In the genomic region with DNA sequence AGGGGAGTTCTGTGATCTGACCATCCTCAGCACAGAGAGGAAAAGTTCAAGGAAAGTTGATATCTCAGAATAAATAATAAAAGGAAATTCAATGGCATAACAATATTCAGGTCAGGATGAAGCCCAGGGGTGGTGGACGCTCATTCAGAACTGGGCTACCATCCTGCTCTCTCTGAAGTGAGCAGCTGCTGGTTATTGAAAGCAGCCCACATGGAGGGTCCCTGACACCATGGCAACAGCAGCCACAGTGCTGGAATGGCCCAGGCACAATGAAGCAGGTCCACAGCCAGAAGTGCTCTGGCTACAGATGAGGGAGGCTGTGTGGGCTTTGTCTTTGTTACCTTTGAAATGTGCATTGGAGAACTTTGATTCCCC, we compare ENCODE assay signal across 11 mouse cellular contexts. TPM values are rescaled to one million over a fixed set of nuclear protein-coding genes. Genes with fewer than 3 reads are reported as not detected.
DNase-seq lines count a peak whose midpoint lies in the region; ATAC-seq and TF ChIP-seq lines count a peak whose summit lies in the region.
"Had no signal": no experiment of that assay in that cellular context is flagged by ENCODE, and none has a peak within 500 bp of the region (broad histone marks: within the 10 kb centered on the region; RNA-seq: fewer than 3 reads in every experiment).

No protein-coding gene starts in this region.

- no peak overlapping the region for H3K4me3 ChIP-seq in lung, embryonic 14.5 days (ENCODE audit: low read depth, low read length)
- H3K4me3 ChIP-seq in forebrain, embryonic 14.5 days (ENCODE audit: low read depth, low read length): no peak overlapping the region
- no peak overlapping the region for H3K4me3 ChIP-seq in limb, embryonic 13.5 days
- no peak overlapping the region for H3K4me3 ChIP-seq in stomach, embryonic 14.5 days (ENCODE audit: low read depth, low read length)
- no peak overlapping the region for H3K4me3 ChIP-seq in cerebellum, adult 2 months (replicated peaks; ENCODE audit: insufficient read depth, low read depth, low read length)
- H3K4me3 ChIP-seq: left cerebral cortex, adult 2 months had no signal

- no peaks in the 10 kb centered on the region for H3K36me3 ChIP-seq in lung, embryonic 14.5 days (ENCODE audit: insufficient read depth)
- H3K36me3 ChIP-seq in forebrain, embryonic 14.5 days (ENCODE audit: control insufficient read depth, insufficient read depth, low read length): no peaks in the 10 kb centered on the region
- no peaks in the 10 kb centered on the region for H3K36me3 ChIP-seq in limb, embryonic 13.5 days
- no peaks in the 10 kb centered on the region for H3K36me3 ChIP-seq in stomach, embryonic 14.5 days (ENCODE audit: control insufficient read depth, insufficient read depth, low read length)
- H3K36me3 ChIP-seq: G1E had no signal

- H3K4me1 ChIP-seq in lung, embryonic 14.5 days (ENCODE audit: insufficient read depth): peaks cover 4% of the 10 kb centered on the region; the same call in 1 of the 2 replicates
- peaks cover 17% of the 10 kb centered on the region for H3K4me1 ChIP-seq in forebrain, embryonic 14.5 days (ENCODE audit: control insufficient read depth, insufficient read depth, low read length)
- H3K4me1 ChIP-seq in limb, embryonic 13.5 days: peaks cover 34% of the 10 kb centered on the region
- peaks cover 12% of the 10 kb centered on the region; the same call in 1 of the 2 replicates for H3K4me1 ChIP-seq in stomach, embryonic 14.5 days (ENCODE audit: control insufficient read depth, insufficient read depth, low read length)
- H3K4me1 ChIP-seq in cerebellum, adult 2 months (ENCODE audit: control insufficient read depth, insufficient read depth, low read length): no peaks in the 10 kb centered on the region

- ATAC-seq in lung, embryonic 14.5 days (ENCODE audit: insufficient read depth): peak; percentile 10; the same call in 1 of the 2 replicates
- ATAC-seq in forebrain, embryonic 14.5 days: peak; percentile 98
- ATAC-seq in limb, embryonic 13.5 days (ENCODE audit: low FRiP score, low read depth): peak; percentile 74
- no peak for ATAC-seq in stomach, embryonic 14.5 days (ENCODE audit: insufficient number of reproducible peaks, insufficient read depth, low FRiP score, low read depth)

- peak overlapping the region; percentile 59; the same call in 1 of the 2 replicates for H3K27ac ChIP-seq in lung, embryonic 14.5 days (ENCODE audit: low read depth)
- 0 out of 2 replicates have a peak overlapping the region, but pooled peaks have one; percentile 0 for H3K27ac ChIP-seq in forebrain, embryonic 14.5 days (ENCODE audit: low read depth, low read length)
- H3K27ac ChIP-seq in limb, embryonic 13.5 days: peak overlapping the region; percentile 86
- peak overlapping the region; percentile 72; the same call in 1 of the 2 replicates for H3K27ac ChIP-seq in stomach, embryonic 14.5 days (ENCODE audit: low read length)
- no peak overlapping the region for H3K27ac ChIP-seq in cerebellum, adult 2 months (ENCODE audit: insufficient read depth, low read length)

- intact Hi-C loops in heart, postnatal 10 days (cut with DNase I): no loop called here

- TF ChIP-seq POLR2A in cerebellum, adult 2 months (IDR thresholded peaks at IDR 0.05; ENCODE audit: borderline replicate concordance, insufficient read depth, low read length): no peak

- no peak overlapping the region for H3K9ac ChIP-seq in lung, embryonic 14.5 days
- H3K9ac ChIP-seq in forebrain, embryonic 14.5 days (ENCODE audit: low read length): no peak overlapping the region
- H3K9ac ChIP-seq in limb, embryonic 13.5 days: no peak overlapping the region
- no peak overlapping the region for H3K9ac ChIP-seq in stomach, embryonic 14.5 days (replicated peaks; ENCODE audit: low read depth, low read length)

- no peak overlapping the region for H3K4me2 ChIP-seq in lung, embryonic 14.5 days
- no peak overlapping the region for H3K4me2 ChIP-seq in forebrain, embryonic 14.5 days (ENCODE audit: low read length)
- 0 out of 2 replicates have a peak overlapping the region, but pooled peaks have one; percentile 17 for H3K4me2 ChIP-seq in limb, embryonic 13.5 days (replicated peaks)
- no peak overlapping the region for H3K4me2 ChIP-seq in stomach, embryonic 14.5 days (replicated peaks; ENCODE audit: low read depth, low read length)

- TF ChIP-seq CTCF in lung, embryonic 14.5 days (IDR thresholded peaks at IDR 0.05; ENCODE audit: low read depth): no peak
- TF ChIP-seq CTCF in cerebellum, adult 2 months (IDR thresholded peaks at IDR 0.05; ENCODE audit: borderline replicate concordance, insufficient read depth, low read depth, low read length): no peak

- no peak for DNase-seq in lung, embryonic 14.5 days
- DNase-seq in lung, adult 18-20 months: no peak
- peak; percentile 83 for DNase-seq in forebrain, embryonic 14.5 days (ENCODE audit: low spot score)
- no peak for DNase-seq in heart, postnatal 10 days
- no peak for DNase-seq in ovary, postnatal 10 days (ENCODE audit: low spot score)
- DNase-seq in cerebellum, adult 2 months: no peak
- DNase-seq: thymus, postnatal 25 days had no signal

- no peaks in the 10 kb centered on the region for H3K27me3 ChIP-seq in lung, embryonic 14.5 days (ENCODE audit: insufficient read depth, low read length)
- no peaks in the 10 kb centered on the region for H3K27me3 ChIP-seq in forebrain, embryonic 14.5 days (replicated peaks; ENCODE audit: control insufficient read depth, insufficient read depth, low read length)
- no peaks in the 10 kb centered on the region for H3K27me3 ChIP-seq in limb, embryonic 13.5 days
- H3K27me3 ChIP-seq in stomach, embryonic 14.5 days (ENCODE audit: control insufficient read depth, insufficient read depth, low read length): no peaks in the 10 kb centered on the region
- H3K27me3 ChIP-seq in cerebellum, adult 2 months (ENCODE audit: control insufficient read depth, insufficient read depth, low read length): no peaks in the 10 kb centered on the region

- no peaks in the 10 kb centered on the region for H3K9me3 ChIP-seq in lung, embryonic 14.5 days (ENCODE audit: low read depth, low read length)
- no peaks in the 10 kb centered on the region for H3K9me3 ChIP-seq in forebrain, embryonic 14.5 days (replicated peaks; ENCODE audit: control insufficient read depth, low read length)
- H3K9me3 ChIP-seq in limb, embryonic 13.5 days: no peaks in the 10 kb centered on the region
- H3K9me3 ChIP-seq in stomach, embryonic 14.5 days (ENCODE audit: control insufficient read depth, low read depth, low read length): no peaks in the 10 kb centered on the region
- H3K9me3 ChIP-seq: G1E had no signal

- WGBS in lung, embryonic 14.5 days: 58% methylated on average over 1 of the region's 1 CpGs
- 0% methylated on average over 1 of the region's 1 CpGs for WGBS in forebrain, embryonic 14.5 days
- WGBS in limb, embryonic 13.5 days: 23% methylated on average over 1 of the region's 1 CpGs
- 55% methylated on average over 1 of the region's 1 CpGs for WGBS in stomach, embryonic 14.5 days
- WGBS in cerebellum, adult 2 months: 55% methylated on average over 1 of the region's 1 CpGs

RNA-seq across cellular contexts. Expression of gene Ehbp1, which starts 6.4 kb away (rescaled TPM):
- 11.5 and 11.6 TPM in 2 replicates for polyA plus RNA-seq in lung, embryonic 14.5 days (2014; fragmentation: Nextera tagmentation; extraction: Ambion mirVana)
- polyA plus RNA-seq in forebrain, embryonic 14.5 days (2014; fragmentation: Nextera tagmentation; extraction: Ambion mirVana): 17.1 and 20.4 TPM in 2 replicates
- polyA plus RNA-seq in limb, embryonic 13.5 days (2015; fragmentation: Nextera tagmentation; extraction: Ambion mirVana): 13.6 and 14.8 TPM in 2 replicates
- 21.7 and 22.8 TPM in 2 replicates for polyA plus RNA-seq in stomach, embryonic 14.5 days (2014; fragmentation: Nextera tagmentation; extraction: Ambion mirVana)
- total RNA-seq in heart, postnatal 10 days (2021): 100 to 1,000 TPM; 100 to 119 TPM
- 23.8 and 24.8 TPM in 2 replicates for polyA plus RNA-seq in cerebellum, adult 2 months (2012; rRNA removed)
